Mouse (Mus musculus): ENCODE measurements at regions not wholly inside any gene's neighbourhood (a gene's known extent, or its start where the extent isn't known, plus 50 kb on each side); places are given as distances from the start of the nearest gene placed in this dataset.
A peak's percentile ranks its signal among the peaks of the same experiment; 100 is the strongest.

DNA sequence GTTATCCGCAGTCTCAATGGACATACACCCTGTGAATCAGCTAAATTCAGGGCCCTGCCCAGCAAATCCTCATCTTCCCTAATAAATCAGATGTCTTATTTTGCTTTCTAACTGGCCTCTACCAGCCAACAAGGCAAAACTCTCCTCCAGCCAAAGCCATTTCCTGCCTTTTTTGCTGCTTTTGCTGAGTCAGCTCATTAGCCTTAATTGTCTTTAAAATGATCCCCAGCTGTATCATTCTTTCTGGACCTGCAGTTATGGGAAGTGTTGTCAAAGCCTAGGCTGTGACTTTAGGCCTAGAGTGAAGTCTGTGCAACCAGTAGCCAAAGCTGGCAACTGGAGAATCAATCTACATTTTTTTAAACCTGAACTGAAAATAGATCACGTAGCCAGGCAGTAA, 81.4 kb downstream of the Mtpn start:
- no peak for DNase-seq

- DNase-seq: no peak
These were observed 94.7 kb downstream of the Mtpn start for GRCm38 (mm10) chr6:35445007-35445406.

GRCm38 (mm10) chr6:35426301-35426700, 100.4 kb upstream of the Fam180a start:
- peak; percentile 57 for DNase-seq

DNA sequence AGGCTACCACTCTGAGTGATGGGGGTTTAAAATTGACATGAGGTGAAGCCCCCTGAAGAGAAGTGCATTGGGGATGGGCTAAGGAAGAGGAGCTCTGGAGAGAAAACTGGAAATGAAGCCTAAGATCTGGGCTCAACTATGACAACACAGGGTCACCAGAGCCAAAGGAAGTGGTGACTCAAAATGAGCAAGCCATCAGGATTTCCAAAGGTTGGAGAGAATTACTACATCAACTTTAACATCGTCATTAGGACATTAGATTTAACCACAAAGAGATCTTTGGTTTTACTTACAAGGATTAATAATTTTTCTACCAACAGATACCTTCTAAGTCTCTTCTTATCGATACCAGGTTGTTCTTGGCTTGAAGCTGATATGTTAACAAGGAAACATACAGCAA, 98.6 kb upstream of the Fam180a start:
- DNase-seq: no peak

DNA sequence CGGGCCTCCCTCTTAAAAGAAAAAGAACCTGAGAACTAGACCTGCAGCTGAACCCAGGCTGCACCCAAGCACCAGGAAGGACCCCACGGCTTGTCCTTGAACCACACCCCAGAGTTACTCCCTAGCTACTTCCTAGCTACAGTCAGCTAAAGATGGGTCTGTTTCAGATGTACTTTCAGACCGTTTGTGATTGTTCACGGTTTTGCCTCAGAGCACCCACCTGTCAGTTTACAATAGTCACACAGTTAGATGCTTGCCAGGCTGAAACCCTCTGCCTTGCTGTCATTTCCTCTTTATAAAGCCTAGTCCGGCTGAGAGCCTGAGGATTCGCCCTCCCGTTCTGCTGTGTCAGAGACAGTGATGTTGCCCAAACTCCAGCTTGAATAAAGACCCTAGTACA, 95.0 kb upstream of the Fam180a start:
- no peak for DNase-seq

DNA sequence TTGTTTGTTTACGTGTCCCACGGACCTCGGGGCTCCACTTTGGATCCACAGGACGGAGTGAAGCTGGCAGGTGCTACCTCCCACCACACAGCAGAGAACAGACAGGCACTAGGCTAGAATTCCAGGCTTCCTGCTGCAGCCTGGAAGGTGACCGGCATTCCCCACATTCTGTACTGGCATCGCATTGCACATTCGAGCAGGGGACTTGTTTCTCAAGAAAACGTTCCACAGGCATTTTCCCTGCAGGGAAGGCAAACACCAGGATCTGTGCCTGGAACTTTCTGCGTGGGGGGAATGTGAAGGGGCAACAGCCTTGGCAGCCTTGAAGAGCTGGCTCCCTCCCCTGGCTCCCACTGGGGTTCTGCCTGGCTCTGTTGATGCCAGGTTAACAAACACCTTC, 79.1 kb upstream of the Fam180a start:
- DNase-seq: no peak

DNA sequence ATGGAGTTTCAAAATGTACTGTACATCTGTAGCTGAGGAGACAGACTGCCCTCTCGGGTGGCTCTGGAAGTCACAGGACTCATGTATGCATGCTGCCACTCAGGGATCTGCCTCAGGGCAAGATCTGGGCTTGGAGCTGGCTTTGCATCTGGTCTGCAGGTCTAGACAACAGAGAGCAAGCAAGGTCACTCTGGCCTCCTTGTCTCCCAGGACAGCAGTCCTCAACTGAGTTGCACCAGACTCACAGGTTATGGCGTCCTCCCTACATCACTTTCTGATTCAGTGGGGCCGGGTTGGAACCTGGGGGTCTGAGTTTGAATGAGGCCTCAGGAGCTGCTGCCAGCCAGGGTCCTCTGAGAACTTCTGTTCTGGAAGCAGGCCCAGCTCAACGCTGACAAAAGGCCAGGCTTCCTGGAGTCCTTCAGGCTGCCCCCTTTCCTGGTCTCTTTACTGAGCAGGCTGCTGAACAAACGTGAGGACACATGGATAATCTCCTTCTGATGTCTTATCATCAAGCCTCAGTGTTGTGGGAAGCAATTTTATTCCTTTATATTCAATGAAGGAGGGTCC, 77.5 kb upstream of the Fam180a start:
- no peak for DNase-seq

GRCm38 (mm10) chr6:35395726-35396125, 69.8 kb upstream of the Fam180a start:
- DNase-seq: no peak

DNA sequence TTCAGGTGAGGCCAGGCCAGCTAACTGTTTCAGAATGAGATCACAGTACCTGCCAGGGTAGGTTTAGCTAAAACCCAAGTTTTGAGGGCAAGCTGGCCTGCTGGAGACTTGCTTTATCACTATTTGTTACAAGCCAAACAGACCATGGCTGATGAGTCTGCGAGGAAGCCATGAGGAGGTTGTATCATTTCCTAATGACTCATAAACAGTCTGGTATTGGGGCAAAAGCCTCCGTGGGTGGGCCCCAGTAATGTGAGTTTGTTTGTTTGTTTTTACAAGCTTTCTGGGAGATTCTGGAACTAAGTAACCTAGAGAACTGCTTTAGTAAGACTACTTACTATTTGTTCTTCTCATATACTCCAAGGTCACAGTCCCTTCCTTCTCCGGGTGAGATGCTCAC, 62.9 kb upstream of the Fam180a start:
- no peak for DNase-seq

GRCm38 (mm10) chr6:35381536-35381935, 55.6 kb upstream of the Fam180a start:
- DNase-seq: peak; percentile 53

- DNase-seq: peak; percentile 24
These were observed 55.0 kb upstream of the Fam180a start for GRCm38 (mm10) chr6:35380721-35381466.

- DNase-seq: peak; percentile 91
These were observed 53.9 kb upstream of the Fam180a start for GRCm38 (mm10) chr6:35379890-35380289.

DNA sequence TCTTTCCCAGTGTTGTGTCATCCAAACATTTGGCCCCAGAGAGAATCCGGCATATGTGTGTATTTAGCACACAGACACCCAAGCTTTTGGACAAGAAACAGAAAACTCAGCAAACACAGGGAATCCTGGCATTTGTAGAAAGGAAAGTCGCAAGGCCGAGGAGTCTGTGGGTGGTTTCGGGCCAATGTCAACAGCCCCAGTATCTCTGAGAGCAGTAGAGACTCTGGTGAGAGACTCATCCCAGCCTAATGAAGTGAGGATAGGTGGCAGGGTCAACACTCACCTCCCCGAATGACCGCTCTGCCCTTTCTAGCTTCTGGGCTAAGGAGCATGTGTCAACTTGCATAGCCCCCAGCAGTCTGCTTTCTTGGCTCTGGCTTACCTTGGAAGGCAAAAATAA, 52.9 kb upstream of the Fam180a start:
- DNase-seq: peak; percentile 26

DNA sequence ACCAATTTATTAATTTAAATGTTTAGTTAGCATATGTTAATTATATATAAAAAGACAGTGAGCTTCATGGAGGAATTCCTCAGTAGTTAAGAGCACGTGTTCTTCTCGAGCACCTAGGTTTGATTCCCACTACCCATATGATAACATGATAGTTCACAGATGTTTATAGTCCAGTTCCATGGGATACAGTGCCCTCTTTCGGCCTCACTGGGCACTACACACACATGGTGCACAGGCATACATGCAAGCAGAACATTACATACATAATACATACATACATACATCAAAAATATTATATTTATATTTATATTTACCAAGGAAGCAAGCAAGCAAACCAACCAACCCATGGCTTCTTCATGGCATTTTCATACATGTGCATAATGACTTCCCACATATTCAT, 51.6 kb upstream of the Fam180a start:
- no peak for DNase-seq

DNA sequence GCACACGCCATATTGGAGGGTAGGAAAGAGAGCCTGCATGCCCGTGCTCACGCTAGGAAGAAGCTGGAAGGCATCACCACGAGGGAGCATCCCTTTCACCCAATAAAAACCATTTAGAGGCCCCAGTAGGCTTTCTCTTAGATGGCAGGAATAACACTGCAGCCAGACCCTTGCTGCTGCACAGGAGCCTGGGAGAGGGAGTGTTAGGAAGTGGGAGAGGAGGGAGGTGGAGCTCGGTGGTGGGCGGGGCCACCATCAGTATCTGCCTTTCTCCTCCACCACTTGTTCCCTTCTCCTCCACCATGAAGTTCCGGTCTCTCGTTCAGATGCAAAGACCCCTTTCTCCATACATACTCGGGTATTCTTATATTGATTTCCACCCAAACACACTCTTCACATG, 50.6 kb upstream of the Fam180a start:
- DNase-seq: no peak

Measured in lung, postnatal 36 days (tissue).